Mouse (Mus musculus) lung, postnatal 10 days (tissue): Measurements from ENCODE around the gene Psip1.
A peak's percentile ranks its signal among the peaks of the same experiment; 100 is the strongest.

Source experiments
- DNase-seq: peaks from one replicate; pipeline ENCODE4 v3.0.0; 2021

Gene Psip1

GRCm38 (mm10) chr4:83417160-83417819, 69.0 kb downstream of the Psip1 start, which contains the start of gene Snapc3:
Snapc3 (plus strand) TSS chr4:83417724.
- peak; percentile 98 for DNase-seq

- DNase-seq = no peak
Measured at GRCm38 (mm10) chr4:83414241-83414824, 71.9 kb downstream of the Psip1 start.

- DNase-seq = no peak
Measured at GRCm38 (mm10) chr4:83412060-83412459, 74.2 kb downstream of the Psip1 start.

- DNase-seq = peak; percentile 14
Measured at GRCm38 (mm10) chr4:83409867-83410505, 76.3 kb downstream of the Psip1 start.

- no peak for DNase-seq
Measured at GRCm38 (mm10) chr4:83407688-83408087, 78.6 kb downstream of the Psip1 start.
